Comparison of ENCODE assay signal across 10 mouse cellular contexts in the genomic region with DNA sequence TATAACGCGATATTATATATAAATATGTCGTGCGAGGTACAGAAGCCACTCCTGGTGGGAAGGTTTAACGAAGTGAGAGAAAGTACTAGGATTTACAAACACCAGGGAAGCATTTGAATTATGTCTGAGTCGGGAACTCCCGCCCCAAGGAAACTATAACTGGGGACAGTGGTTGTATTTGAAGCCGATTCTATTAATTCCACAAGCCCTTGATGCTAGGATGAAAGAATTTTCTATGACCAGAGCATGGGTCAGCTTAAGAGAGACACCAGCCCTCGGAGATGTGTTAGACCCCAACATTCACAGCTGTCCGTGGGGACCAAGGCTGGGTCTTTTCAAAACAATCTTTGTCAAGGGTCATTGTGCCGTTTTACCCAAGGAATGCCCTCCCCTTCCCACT. TPM values are rescaled to one million over a fixed set of nuclear protein-coding genes. Genes with fewer than 3 reads are reported as not detected.
DNase-seq lines count a peak whose midpoint lies in the region; ATAC-seq and TF ChIP-seq lines count a peak whose summit lies in the region.
"Had no signal": no experiment of that assay in that cellular context is flagged by ENCODE, and none has a peak within 500 bp of the region (broad histone marks: within the 10 kb centered on the region; RNA-seq: fewer than 3 reads in every experiment).

No protein-coding gene starts in this region.

- H3K9ac ChIP-seq in kidney, embryonic 14.5 days (ENCODE audit: low read depth, low read length) = peak overlapping the region; percentile 19; the same call in 1 of the 2 replicates
- H3K9ac ChIP-seq in forebrain, embryonic 11.5 days (ENCODE audit: low read length) = 0 out of 2 replicates have a peak overlapping the region, but pooled peaks have one; percentile 64
- no peak overlapping the region for H3K9ac ChIP-seq in hindbrain, postnatal 0 days (replicated peaks; ENCODE audit: low read length)
- no peak overlapping the region for H3K9ac ChIP-seq in neural tube, embryonic 15.5 days (replicated peaks)

- peak overlapping the region; percentile 97 for H3K4me2 ChIP-seq in kidney, embryonic 14.5 days (replicated peaks; ENCODE audit: low read depth, low read length)
- peak overlapping the region; percentile 96; the same call in 1 of the 2 replicates for H3K4me2 ChIP-seq in forebrain, embryonic 11.5 days (ENCODE audit: low read depth, low read length, severe bottlenecking)
- H3K4me2 ChIP-seq in hindbrain, postnatal 0 days (ENCODE audit: low read depth, low read length) = peak overlapping the region; percentile 88
- peak overlapping the region; percentile 99 for H3K4me2 ChIP-seq in neural tube, embryonic 15.5 days

- TF ChIP-seq CTCF in kidney, adult 2 months (conservative IDR thresholded peaks at IDR 0.05; ENCODE audit: insufficient read depth, insufficient read length, low read depth, low read length) = no peak
- no peak for TF ChIP-seq CTCF in hindbrain, postnatal 0 days (IDR thresholded peaks at IDR 0.05; ENCODE audit: low read depth)

- no peaks in the 10 kb centered on the region for H3K36me3 ChIP-seq in kidney, embryonic 14.5 days (ENCODE audit: control insufficient read depth, insufficient read depth, low read length)
- no peaks in the 10 kb centered on the region for H3K36me3 ChIP-seq in kidney, adult 2 months (ENCODE audit: control insufficient read depth, insufficient read depth, low read length)
- H3K36me3 ChIP-seq in forebrain, embryonic 11.5 days (ENCODE audit: control insufficient read depth, insufficient read depth, low read length) = no peaks in the 10 kb centered on the region
- H3K36me3 ChIP-seq in hindbrain, postnatal 0 days (ENCODE audit: insufficient read depth, low read length) = no peaks in the 10 kb centered on the region
- no peaks in the 10 kb centered on the region for H3K36me3 ChIP-seq in neural tube, embryonic 15.5 days

- H3K9me3 ChIP-seq in kidney, embryonic 14.5 days (ENCODE audit: control insufficient read depth, low read length) = no peaks in the 10 kb centered on the region
- H3K9me3 ChIP-seq in forebrain, embryonic 11.5 days (ENCODE audit: control insufficient read depth, low read length) = no peaks in the 10 kb centered on the region; the same call in 1 of the 2 replicates
- no peaks in the 10 kb centered on the region for H3K9me3 ChIP-seq in hindbrain, postnatal 0 days (ENCODE audit: low read length)
- no peaks in the 10 kb centered on the region for H3K9me3 ChIP-seq in neural tube, embryonic 15.5 days (replicated peaks)

- 11% methylated on average over 11 of the region's 11 CpGs for WGBS in kidney, embryonic 14.5 days
- WGBS in kidney, adult 2 months = 13% methylated on average over 11 of the region's 11 CpGs
- WGBS in forebrain, embryonic 11.5 days = 15% methylated on average over 11 of the region's 11 CpGs
- 27% methylated on average over 11 of the region's 11 CpGs for WGBS in hindbrain, postnatal 0 days
- WGBS in neural tube, embryonic 15.5 days = 15% methylated on average over 11 of the region's 11 CpGs

- DNase-seq in kidney, adult 2 months = no peak
- DNase-seq in forebrain, embryonic 11.5 days (ENCODE audit: low spot score) = no peak
- no peak for DNase-seq in hindbrain, postnatal 0 days (ENCODE audit: low spot score)
- DNase-seq in left cerebral cortex, postnatal 36 days (ENCODE audit: low spot score in 2 of 2) = no peak
- no peak for DNase-seq in left cerebral cortex, postnatal 4 days
- DNase-seq: gastrocnemius, postnatal 14 days; kidney, adult 8-10 months; retina, postnatal 1 day had no signal

- no peak for ATAC-seq in kidney, embryonic 14.5 days (ENCODE audit: low FRiP score, low TSS enrichment)
- ATAC-seq in forebrain, embryonic 11.5 days (replicated peaks; ENCODE audit: low FRiP score) = no peak
- ATAC-seq in hindbrain, postnatal 0 days = no peak
- no peak for ATAC-seq in neural tube, embryonic 15.5 days (ENCODE audit: low FRiP score)

- TF ChIP-seq POLR2A in kidney, adult 2 months (IDR thresholded peaks at IDR 0.05; ENCODE audit: low read depth, low read length) = no peak

- H3K27ac ChIP-seq in kidney, embryonic 14.5 days (ENCODE audit: low read depth, low read length) = no peak overlapping the region
- H3K27ac ChIP-seq in kidney, adult 2 months (ENCODE audit: insufficient read depth, low read depth, low read length) = no peak overlapping the region
- no peak overlapping the region for H3K27ac ChIP-seq in forebrain, embryonic 11.5 days (ENCODE audit: low read depth, low read length)
- no peak overlapping the region for H3K27ac ChIP-seq in hindbrain, postnatal 0 days
- H3K27ac ChIP-seq in neural tube, embryonic 15.5 days (replicated peaks) = peak overlapping the region; percentile 7; the same call in 1 of the 2 replicates

- peaks cover 24% of the 10 kb centered on the region; the same call in 1 of the 2 replicates for H3K4me1 ChIP-seq in kidney, embryonic 14.5 days (ENCODE audit: control insufficient read depth, insufficient read depth, low read length)
- H3K4me1 ChIP-seq in kidney, adult 2 months (ENCODE audit: control insufficient read depth, insufficient read depth, low read length) = no peaks in the 10 kb centered on the region
- peaks cover 11% of the 10 kb centered on the region; the same call in 1 of the 2 replicates for H3K4me1 ChIP-seq in forebrain, embryonic 11.5 days (replicated peaks; ENCODE audit: control insufficient read depth, insufficient read depth, low read length)
- H3K4me1 ChIP-seq in hindbrain, postnatal 0 days (ENCODE audit: insufficient read depth, low read length) = no peaks in the 10 kb centered on the region
- H3K4me1 ChIP-seq in neural tube, embryonic 15.5 days = peaks cover 41% of the 10 kb centered on the region

- H3K4me3 ChIP-seq in kidney, embryonic 14.5 days (ENCODE audit: low read length) = peak overlapping the region; percentile 59
- H3K4me3 ChIP-seq in kidney, adult 2 months (ENCODE audit: insufficient read depth, low read depth, low read length) = no peak overlapping the region
- peak overlapping the region; percentile 59 for H3K4me3 ChIP-seq in forebrain, embryonic 11.5 days (ENCODE audit: low read depth, low read length)
- peak overlapping the region; percentile 52; the same call in 1 of the 2 replicates for H3K4me3 ChIP-seq in hindbrain, postnatal 0 days (ENCODE audit: low read length)
- peak overlapping the region; percentile 61 for H3K4me3 ChIP-seq in neural tube, embryonic 15.5 days (replicated peaks)

- H3K27me3 ChIP-seq in kidney, embryonic 14.5 days (ENCODE audit: control insufficient read depth, insufficient read depth, low read length) = peaks cover 14% of the 10 kb centered on the region
- H3K27me3 ChIP-seq in kidney, adult 2 months (replicated peaks; ENCODE audit: control insufficient read depth, insufficient read depth, low read length) = no peaks in the 10 kb centered on the region
- H3K27me3 ChIP-seq in forebrain, embryonic 11.5 days (ENCODE audit: control insufficient read depth, insufficient read depth, low read length) = peaks cover 24% of the 10 kb centered on the region
- H3K27me3 ChIP-seq in hindbrain, postnatal 0 days (ENCODE audit: insufficient read depth, low read length) = peaks cover 6% of the 10 kb centered on the region; the same call in 1 of the 2 replicates
- peaks cover 9% of the 10 kb centered on the region; the same call in 1 of the 2 replicates for H3K27me3 ChIP-seq in neural tube, embryonic 15.5 days (replicated peaks)

- intact Hi-C loops in left cerebral cortex, postnatal 36 days (cut with DNase I) = no loop called here
- intact Hi-C loops in left cerebral cortex, postnatal 4 days (cut with DNase I) = no loop called here

RNA-seq across cellular contexts. Expression of a gene that starts 1.3 kb away (rescaled TPM):
- polyA plus RNA-seq in kidney, embryonic 14.5 days (2014; fragmentation: Nextera tagmentation; extraction: Ambion mirVana) = 7.0 and 10.4 TPM in 2 replicates
- polyA plus RNA-seq in kidney, adult 2 months (2012; rRNA removed) = 7.7 and 8.2 TPM in 2 replicates
- polyA plus RNA-seq in forebrain, embryonic 11.5 days (2014; fragmentation: Nextera tagmentation; extraction: Ambion mirVana) = 10.3 TPM in 2 replicates
- 12.1 and 20.1 TPM in 2 replicates for total RNA-seq in hindbrain, postnatal 0 days (2014; rRNA removed)
- 9.9 and 10.0 TPM in 2 replicates for polyA plus RNA-seq in hindbrain, postnatal 0 days (2015; fragmentation: Nextera tagmentation; extraction: Ambion mirVana)
- polyA plus RNA-seq in neural tube, embryonic 15.5 days (2015; fragmentation: Nextera tagmentation; extraction: Ambion mirVana) = 5.2 and 11.3 TPM in 2 replicates
- total RNA-seq in left cerebral cortex, postnatal 36 days (2021) = 1 to 10 TPM; 1.7 to 3.9 TPM
- total RNA-seq in left cerebral cortex, postnatal 4 days (2021) = 1 to 10 TPM; 7.0 to 7.8 TPM

Comparison
In these comparisons a context has a peak if more than half of its experiments do, and no peak if none do; other contexts are left out.
1. H3K9ac ChIP-seq: peak in kidney, embryonic 14.5 days (single experiment) and forebrain, embryonic 11.5 days (single experiment); none in hindbrain, postnatal 0 days (single experiment) and neural tube, embryonic 15.5 days (single experiment).
2. Peak in every context shown above with its lines, with median percentiles within 50 percentile points of each other: H3K4me2 ChIP-seq.